Comparison of ENCODE assay signal across 25 mouse cellular contexts in genomic region chr13:113632506-113632905, GRCm38 (mm10). TPM values are rescaled to one million over a fixed set of nuclear protein-coding genes. Genes with fewer than 3 reads are reported as not detected.
"Had no signal": no experiment of that assay in that cellular context is flagged by ENCODE, and none has a peak within 500 bp of the region (broad histone marks: within the 10 kb centered on the region; RNA-seq: fewer than 3 reads in every experiment).

No protein-coding gene starts in this region.

- H3K4me2 ChIP-seq: heart, embryonic 12.5 days; hindbrain, embryonic 12.5 days; hindbrain, embryonic 14.5 days; intestine, embryonic 15.5 days; limb, embryonic 12.5 days had no signal

- DNase-seq: gastrocnemius, postnatal 14 days; gastrocnemius, postnatal 36 days; heart, adult 18-20 months; heart, postnatal 10 days; heart, postnatal 4 days; kidney, adult 18-20 months; kidney, adult 8-10 months; kidney, postnatal 10 days; kidney, postnatal 25 days; kidney, postnatal 4 days had no signal

- H3K4me3 ChIP-seq: heart, embryonic 10.5 days; heart, embryonic 12.5 days; hindbrain, embryonic 10.5 days; hindbrain, embryonic 12.5 days; intestine, embryonic 15.5 days; layer of hippocampus, adult 2 months; left cerebral cortex, adult 2 months; limb, embryonic 10.5 days; limb, embryonic 12.5 days had no signal

- H3K9ac ChIP-seq: heart, embryonic 12.5 days; hindbrain, embryonic 12.5 days; hindbrain, embryonic 14.5 days; intestine, embryonic 15.5 days; limb, embryonic 12.5 days had no signal

- H3K4me1 ChIP-seq: hindbrain, embryonic 12.5 days; intestine, embryonic 15.5 days had no signal

- H3K36me3 ChIP-seq: heart, embryonic 10.5 days; heart, embryonic 12.5 days; hindbrain, embryonic 10.5 days; hindbrain, embryonic 12.5 days; intestine, embryonic 15.5 days; limb, embryonic 10.5 days; limb, embryonic 12.5 days had no signal

- ATAC-seq: hindbrain, embryonic 16.5 days; inflammation-experienced regulatory T-cells, adult 6 months; intestine, embryonic 15.5 days; intestine, postnatal 0 days had no signal

- H3K27ac ChIP-seq: heart, embryonic 10.5 days; hindbrain, embryonic 10.5 days; hindbrain, embryonic 12.5 days; hindbrain, embryonic 14.5 days; intestine, embryonic 15.5 days; layer of hippocampus, adult 2 months; left cerebral cortex, adult 2 months; limb, embryonic 10.5 days; limb, embryonic 12.5 days had no signal

- H3K9me3 ChIP-seq: heart, embryonic 10.5 days; heart, embryonic 12.5 days; hindbrain, embryonic 10.5 days; hindbrain, embryonic 12.5 days; intestine, embryonic 15.5 days; limb, embryonic 10.5 days; limb, embryonic 12.5 days had no signal

- H3K27me3 ChIP-seq: heart, embryonic 12.5 days; hindbrain, embryonic 12.5 days; intestine, embryonic 15.5 days; limb, embryonic 12.5 days had no signal

RNA-seq across cellular contexts. Expression of gene Hspb3, which starts 31.0 kb away (rescaled TPM):
- polyA plus RNA-seq: gonadal fat pad, adult 2 months; hindbrain, embryonic 10.5 days; inflammation-experienced regulatory T-cells, adult 6 months; intestine, embryonic 15.5 days; kidney, embryonic 14.5 days; limb, embryonic 10.5 days had no signal
